Mouse (Mus musculus) testis, adult 2 months (tissue): ENCODE measurements around the gene Olfr632.

Experiments used
- CTCF ChIP-seq: fragments of 200-500 bp; IDR thresholded peaks from 2 replicates; pipeline ENCODE4 v1.5.1; 2012; ENCODE audit warnings: low read depth, mild to moderate bottlenecking, inconsistent platforms, low read length, moderate library complexity; ENCODE audit not compliant: control insufficient read depth, insufficient read depth, insufficient replicate concordance
- POLR2A ChIP-seq: fragments of 200-500 bp; IDR thresholded peaks from 2 replicates; pipeline ENCODE4 v1.6.1; 2012; ENCODE audit warnings: low read depth, mild to moderate bottlenecking, inconsistent platforms, low read length, moderate library complexity; ENCODE audit not compliant: control insufficient read depth

- TF ChIP-seq CTCF (no peak), POLR2A (no peak)
These were observed 39.8 kb upstream of the Olfr632 start, which contains the start of gene Olfr64 for GRCm38 (mm10) chr7:103894385-103894784.
